Mouse (Mus musculus): Measurements from ENCODE around the gene Nxph1. TPM values are rescaled to one million over a fixed set of nuclear protein-coding genes. Genes with fewer than 3 reads are reported as not detected.

Nxph1 gene
- total RNA-seq, 2 experiments from 2014 or later, result 2.0 to 2.7 TPM

- DNase-seq, result no peak
Measured at GRCm38 (mm10) chr6:9133589-9134279, 185.5 kb downstream of the Nxph1 start.

GRCm38 (mm10) chr6:9147966-9148365 lies 199.7 kb downstream of the Nxph1 start:
- DNase-seq, result no peak

GRCm38 (mm10) chr6:9149791-9150190 lies 201.6 kb downstream of the Nxph1 start:
- peak; percentile 9 for DNase-seq

GRCm38 (mm10) chr6:9159191-9159590 lies 211.0 kb downstream of the Nxph1 start:
- DNase-seq, result no peak

DNA sequence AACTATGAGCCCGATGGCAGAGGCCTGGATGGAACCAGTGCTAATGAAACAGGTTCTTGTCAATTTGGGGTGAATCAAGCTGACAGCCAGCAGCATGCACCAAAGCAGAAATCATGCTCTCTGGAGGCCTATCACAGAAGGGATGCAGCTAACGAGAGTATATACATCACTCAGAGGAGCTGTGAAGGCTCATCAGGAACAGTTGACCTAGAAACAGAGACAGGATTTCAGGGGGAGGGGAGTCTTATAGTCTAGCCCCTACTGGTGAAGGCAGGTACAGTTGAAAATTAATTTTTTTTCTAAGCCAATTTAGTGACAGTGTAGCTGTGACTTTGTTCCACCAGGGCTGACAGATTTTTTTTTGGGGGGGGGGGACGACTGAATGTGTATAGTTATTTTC lies 234.2 kb downstream of the Nxph1 start:
- no peak for DNase-seq

DNA sequence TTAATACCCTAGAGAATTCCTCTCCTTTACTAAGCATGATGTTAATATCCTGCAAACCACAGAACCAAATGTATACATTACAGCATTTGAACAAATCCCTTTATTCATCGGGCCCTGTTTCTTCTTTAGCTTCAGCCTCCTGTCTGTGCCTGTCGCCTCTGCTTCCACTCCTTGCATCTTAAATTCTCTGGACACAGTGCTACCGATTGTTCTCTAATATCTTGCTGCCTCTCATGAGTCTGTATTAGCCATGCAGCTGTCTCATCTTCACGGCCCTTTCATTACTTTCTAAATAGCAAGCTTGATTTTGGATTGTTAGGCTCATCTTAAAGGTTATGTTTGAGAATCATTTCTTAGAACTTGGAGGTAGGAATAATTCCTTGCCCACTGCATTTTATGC lies 262.5 kb downstream of the Nxph1 start:
- DNase-seq, result no peak

GRCm38 (mm10) chr6:9220724-9221453 lies 272.7 kb downstream of the Nxph1 start:
- DNase-seq, result peak; percentile 2

- peak; percentile 56 for DNase-seq
Measured at GRCm38 (mm10) chr6:9234802-9235201, 286.6 kb downstream of the Nxph1 start.

DNA sequence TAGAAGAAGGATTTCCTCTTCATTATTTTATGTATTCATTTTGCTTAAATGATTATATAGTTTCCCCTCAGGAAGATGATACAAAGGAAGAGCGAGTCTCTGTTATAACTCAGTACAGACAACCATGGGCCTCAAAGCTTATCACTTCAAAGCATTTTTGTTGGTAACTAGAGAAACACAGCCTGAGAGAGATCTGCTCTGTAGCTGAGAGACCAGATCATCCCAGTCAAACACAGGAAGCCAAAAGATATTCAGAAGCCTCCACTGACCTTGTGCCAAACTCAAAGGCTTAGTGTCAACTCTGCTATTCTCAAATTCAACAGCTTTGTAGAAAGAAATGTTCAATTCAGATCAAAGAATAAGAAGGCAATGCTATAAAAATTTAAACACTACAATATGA lies 319.8 kb downstream of the Nxph1 start:
- no peak for DNase-seq

Other genes starting within 250 kb of the Nxph1 start
- gene Ica1, start 169.9 kb upstream of the Nxph1 start, total RNA-seq (2021), result 10 to 100 TPM; 17.5 to 25.5 TPM

All from adrenal gland, postnatal 10 days (tissue).